Mouse (Mus musculus) MEL (cell line): ENCODE measurements at regions not wholly inside any gene's neighbourhood (a gene's known extent, or its start where the extent isn't known, plus 50 kb on each side); places are given as distances from the start of the nearest gene placed in this dataset.
A peak's percentile ranks its signal among the peaks of the same experiment; 100 is the strongest.

ENCODE experiments used
- DNase-seq: peaks from one replicate; pipeline ENCODE4 v3.0.0; 2011; ENCODE audit warnings: low read depth, low spot score
- H3K27ac ChIP-seq: 2 replicates; pipeline ENCODE4 v1.5.1; 2012; ENCODE audit warnings: low read depth, mild to moderate bottlenecking, control low read depth, low read length, moderate library complexity; ENCODE audit not compliant: control insufficient read depth
- H3K27me3 ChIP-seq, 2 experiments: fragments of 150-350 bp in 1 of 2; sonication (generic) in 1 of 2; 2 replicates each; pipeline ENCODE4 v1.6.1; 2012; ENCODE audit warnings: low read length in 2 of 2, mild to moderate bottlenecking in 2 of 2, improper control_type of control experiment in 1 of 2, moderate library complexity in 1 of 2; ENCODE audit not compliant: insufficient read depth in 2 of 2, control insufficient read depth in 1 of 2
- H3K36me3 ChIP-seq, 2 experiments: 2 replicates each; pipeline ENCODE4 v1.6.1; 2012 to 2014; ENCODE audit warnings: low read length in 2 of 2, improper control_type of control experiment in 1 of 2, inconsistent platforms in 1 of 2, mild to moderate bottlenecking in 1 of 2; ENCODE audit not compliant: insufficient read depth in 2 of 2, control insufficient read depth in 1 of 2
- H3K4me1 ChIP-seq, 2 experiments: fragments of 150-350 bp in 1 of 2; sonication (generic) in 1 of 2; 2 replicates each; pipeline ENCODE4 v1.6.1; 2012; ENCODE audit warnings: low read length in 2 of 2, improper control_type of control experiment in 1 of 2, mild to moderate bottlenecking in 1 of 2; ENCODE audit not compliant: insufficient read depth in 2 of 2, control insufficient read depth in 1 of 2
- H3K4me3 ChIP-seq, 2 experiments: fragments of 150-350 bp in 1 of 2; sonication (generic) in 1 of 2; 2 replicates each; pipeline ENCODE4 v1.5.1; 2012; ENCODE audit warnings: low read depth in 2 of 2, low read length in 2 of 2, mild to moderate bottlenecking in 2 of 2, moderate library complexity in 2 of 2, control low read depth in 1 of 2, improper control_type of control experiment in 1 of 2; ENCODE audit not compliant: control insufficient read depth in 1 of 2, insufficient read depth in 1 of 2
- H3K79me2 ChIP-seq: 2 replicates; pipeline ENCODE4 v1.6.1; 2012; ENCODE audit warnings: mild to moderate bottlenecking, low read length, moderate library complexity; ENCODE audit not compliant: control insufficient read depth, poor library complexity, insufficient read depth
- H3K9ac ChIP-seq: 2 replicates; pipeline ENCODE4 v1.6.1; 2012; ENCODE audit warnings: low read depth, mild to moderate bottlenecking, control low read depth, low read length, moderate library complexity; ENCODE audit not compliant: control insufficient read depth, poor library complexity, severe bottlenecking
- H3K9me3 ChIP-seq: fragments of 150-350 bp; sonication (generic); replicated peaks from 2 replicates; pipeline ENCODE4 v1.6.1; 2012; ENCODE audit warnings: mild to moderate bottlenecking, low read length, improper control_type of control experiment, moderate library complexity; ENCODE audit not compliant: insufficient read depth
- BHLHE40 ChIP-seq: IDR thresholded peaks from 2 replicates; pipeline ENCODE4 v1.6.1; 2012; ENCODE audit warnings: low read depth, mild to moderate bottlenecking, inconsistent platforms, low read length, improper control_type of control experiment, borderline replicate concordance
- CHD2 ChIP-seq: IDR thresholded peaks from 2 replicates; pipeline ENCODE4 v1.6.1; 2011; ENCODE audit warnings: low read length, improper control_type of control experiment
- ELF1 ChIP-seq: IDR thresholded peaks from 2 replicates; pipeline ENCODE4 v1.6.1; 2014; ENCODE audit warnings: low read depth, mild to moderate bottlenecking, inconsistent platforms, low read length, improper control_type of control experiment, moderate library complexity
- EP300 ChIP-seq, 2 experiments: IDR thresholded peaks; 2 replicates each; pipeline ENCODE4 v1.6.1; 2011; ENCODE audit warnings: improper control_type of control experiment in 2 of 2, low read length in 2 of 2, low read depth in 1 of 2, mild to moderate bottlenecking in 1 of 2
- ETS1 ChIP-seq: IDR thresholded peaks from 2 replicates; pipeline ENCODE4 v1.6.1; 2012; ENCODE audit warnings: low read depth, mild to moderate bottlenecking, inconsistent platforms, low read length, improper control_type of control experiment, moderate library complexity
- GABPA ChIP-seq: IDR thresholded peaks from 2 replicates; pipeline ENCODE4 v1.6.1; 2012; ENCODE audit warnings: low read depth, mild to moderate bottlenecking, inconsistent platforms, low read length, improper control_type of control experiment, moderate library complexity
- GATA1 ChIP-seq: IDR thresholded peaks from 2 replicates; pipeline ENCODE4 v1.6.1; 2011; ENCODE audit warnings: low read depth, low read length, improper control_type of control experiment
- JUND ChIP-seq: IDR thresholded peaks from 2 replicates; pipeline ENCODE4 v1.6.1; 2011; ENCODE audit warnings: low read depth, mild to moderate bottlenecking, improper control_type of control experiment, low read length
- KAT2A ChIP-seq: conservative IDR thresholded peaks from 2 replicates; pipeline ENCODE4 v1.6.1; 2012; ENCODE audit warnings: low read depth, low read length, improper control_type of control experiment, inconsistent platforms
- MAFK ChIP-seq: IDR thresholded peaks from 2 replicates; pipeline ENCODE4 v1.6.1; 2011; ENCODE audit warnings: low read depth, mild to moderate bottlenecking, low read length, improper control_type of control experiment, borderline replicate concordance
- MAZ ChIP-seq: IDR thresholded peaks from 2 replicates; pipeline ENCODE4 v1.6.1; 2012; ENCODE audit warnings: low read depth, mild to moderate bottlenecking, inconsistent platforms, low read length, improper control_type of control experiment
- MEF2A ChIP-seq: IDR thresholded peaks from 2 replicates; pipeline ENCODE4 v1.6.1; 2014; ENCODE audit warnings: low read depth, mild to moderate bottlenecking, inconsistent platforms, low read length, improper control_type of control experiment; ENCODE audit not compliant: poor library complexity, insufficient replicate concordance, severe bottlenecking; ENCODE audit errors: extremely low read depth
- MXI1 ChIP-seq: IDR thresholded peaks from 2 replicates; pipeline ENCODE4 v1.6.1; 2011; ENCODE audit warnings: mild to moderate bottlenecking, low read depth, low read length, improper control_type of control experiment
- MYB ChIP-seq: IDR thresholded peaks from 2 replicates; pipeline ENCODE4 v1.6.1; 2011; ENCODE audit warnings: mild to moderate bottlenecking, low read depth, low read length, improper control_type of control experiment
- MYC ChIP-seq: IDR thresholded peaks from 2 replicates; pipeline ENCODE4 v1.6.1; 2011; ENCODE audit warnings: low read depth, mild to moderate bottlenecking, low read length, improper control_type of control experiment, moderate library complexity
- NELFE ChIP-seq: IDR thresholded peaks from 2 replicates; pipeline ENCODE4 v1.6.1; 2011; ENCODE audit warnings: low read depth, low read length, improper control_type of control experiment
- NRF1 ChIP-seq: IDR thresholded peaks from 2 replicates; pipeline ENCODE4 v1.6.1; 2014; ENCODE audit warnings: low read depth, mild to moderate bottlenecking, inconsistent platforms, low read length, improper control_type of control experiment, moderate library complexity; ENCODE audit not compliant: poor library complexity, insufficient read depth, severe bottlenecking
- POLR2A ChIP-seq, 2 experiments: IDR thresholded peaks; 2 replicates each; pipeline ENCODE4 v1.6.1; 2011 to 2012; ENCODE audit warnings: low read length in 2 of 2, mild to moderate bottlenecking in 2 of 2, control low read depth in 1 of 2, improper control_type of control experiment in 1 of 2, low read depth in 1 of 2, moderate library complexity in 1 of 2; ENCODE audit not compliant: control insufficient read depth in 1 of 2, insufficient read depth in 1 of 2, poor library complexity in 1 of 2
- POLR2AphosphoS2 ChIP-seq: IDR thresholded peaks from 2 replicates; pipeline ENCODE4 v1.6.1; 2011; ENCODE audit warnings: low read length, improper control_type of control experiment
- POLR2AphosphoS5 ChIP-seq: IDR thresholded peaks from 2 replicates; pipeline ENCODE4 v1.6.1; 2012; ENCODE audit warnings: low read depth, borderline replicate concordance, mild to moderate bottlenecking, inconsistent platforms, low read length, moderate library complexity, mixed read lengths
- RAD21 ChIP-seq: IDR thresholded peaks from 2 replicates; pipeline ENCODE4 v1.6.1; 2011; ENCODE audit warnings: mild to moderate bottlenecking, low read depth, low read length, improper control_type of control experiment
- SMC3 ChIP-seq: IDR thresholded peaks from 2 replicates; pipeline ENCODE4 v1.6.1; 2011; ENCODE audit warnings: low read depth, low read length, improper control_type of control experiment
- TAL1 ChIP-seq: IDR thresholded peaks from 2 replicates; pipeline ENCODE4 v1.6.1; 2012; ENCODE audit warnings: mild to moderate bottlenecking, inconsistent platforms, low read length, moderate library complexity, mixed read lengths
- TBP ChIP-seq: IDR thresholded peaks from 2 replicates; pipeline ENCODE4 v1.8.0; 2011; ENCODE audit warnings: low read depth, low read length, improper control_type of control experiment
- TCF12 ChIP-seq: IDR thresholded peaks from 2 replicates; pipeline ENCODE4 v1.6.1; 2014; ENCODE audit warnings: low read depth, mild to moderate bottlenecking, inconsistent platforms, low read length, improper control_type of control experiment, moderate library complexity
- UBTF ChIP-seq: IDR thresholded peaks from 2 replicates; pipeline ENCODE4 v1.6.1; 2012; ENCODE audit warnings: low read depth, mild to moderate bottlenecking, inconsistent platforms, low read length, improper control_type of control experiment, moderate library complexity, borderline replicate concordance; ENCODE audit not compliant: insufficient read depth
- USF1 ChIP-seq: IDR thresholded peaks from 2 replicates; pipeline ENCODE4 v1.6.1; 2014; ENCODE audit warnings: low read depth, mild to moderate bottlenecking, inconsistent platforms, low read length, improper control_type of control experiment, moderate library complexity
- USF2 ChIP-seq, 2 experiments: IDR thresholded peaks; 2 replicates each; pipeline ENCODE4 v1.6.1; 2011 to 2012; ENCODE audit warnings: improper control_type of control experiment in 2 of 2, low read length in 2 of 2, borderline replicate concordance in 1 of 2, inconsistent platforms in 1 of 2, low read depth in 1 of 2, mild to moderate bottlenecking in 1 of 2; ENCODE audit not compliant: insufficient read depth in 1 of 2
- ZC3H11A ChIP-seq: IDR thresholded peaks from 2 replicates; pipeline ENCODE4 v1.6.1; 2012; ENCODE audit warnings: low read depth, mild to moderate bottlenecking, inconsistent platforms, low read length, improper control_type of control experiment
- ZKSCAN1 ChIP-seq: IDR thresholded peaks from 2 replicates; pipeline ENCODE4 v1.6.1; 2012; ENCODE audit warnings: low read depth, mild to moderate bottlenecking, inconsistent platforms, low read length, improper control_type of control experiment, moderate library complexity
- ZMIZ1 ChIP-seq: IDR thresholded peaks from 2 replicates; pipeline ENCODE4 v1.6.1; 2012; ENCODE audit warnings: low read depth, mild to moderate bottlenecking, inconsistent platforms, low read length, improper control_type of control experiment, moderate library complexity
- ZNF384 ChIP-seq: IDR thresholded peaks from 2 replicates; pipeline ENCODE4 v1.6.1; 2012; ENCODE audit warnings: low read depth, mild to moderate bottlenecking, inconsistent platforms, low read length, improper control_type of control experiment

GRCm38 (mm10) chr2:56109975-56110374, 674.2 kb downstream of the Kcnj3 start:
- Histone ChIP-seq H3K4me3 (no peak overlapping the region), H3K27ac (no peak overlapping the region), H3K36me3 (no peaks in the 10 kb centered on the region), H3K9ac (no peak overlapping the region), H3K4me1 (no peaks in the 10 kb centered on the region), H3K9me3 (no peaks in the 10 kb centered on the region), H3K27me3 (no peaks in the 10 kb centered on the region), H3K79me2 (no peaks in the 10 kb centered on the region)
- DNase-seq, result no peak
- TF ChIP-seq TCF12, result no peak
- TF ChIP-seq MAFK, result no peak
- TF ChIP-seq MYC, result no peak
- TF ChIP-seq POLR2AphosphoS5, result no peak
- no peak for TF ChIP-seq BHLHE40
- TF ChIP-seq CHD2, result no peak
- no peak for TF ChIP-seq TAL1

- peak; percentile 66 for DNase-seq
- Histone ChIP-seq H3K36me3 (no peaks in the 10 kb centered on the region), H3K27ac (no peak overlapping the region), H3K9ac (no peak overlapping the region), H3K9me3 (no peaks in the 10 kb centered on the region), H3K27me3 (no peaks in the 10 kb centered on the region), H3K79me2 (no peaks in the 10 kb centered on the region), H3K4me1 (no peaks in the 10 kb centered on the region), H3K4me3 (peak overlapping the region in 1 of 2 experiments; percentile 47; a peak in 1 of 4 replicates)
- TF ChIP-seq MYB (no peak), TAL1 (no peak), NRF1 (no peak), ZNF384 (no peak), MAZ (no peak), MAFK (no peak), ZC3H11A (peak; percentile 73), RAD21 (peak; percentile 95), SMC3 (peak; percentile 81), UBTF (no peak), TCF12 (no peak), ZMIZ1 (no peak), MXI1 (no peak), MEF2A (no peak), GABPA (no peak), POLR2AphosphoS2 (no peak), TBP (no peak), CHD2 (no peak), USF2 (IDR thresholded peaks at IDR 0.05; ENCODE audit: borderline replicate concordance in 1 of 2, insufficient read depth in 1 of 2, low read depth in 1 of 2, low read length in 2 of 2) (no peak), GATA1 (no peak), JUND (no peak), ZKSCAN1 (no peak), ELF1 (no peak), EP300 (IDR thresholded peaks at IDR 0.05; ENCODE audit: low read depth in 1 of 2, low read length in 2 of 2) (no peak), POLR2AphosphoS5 (no peak), ETS1 (no peak), MYC (no peak), NELFE (no peak), USF1 (no peak), POLR2A (IDR thresholded peaks at IDR 0.05; ENCODE audit: control insufficient read depth in 1 of 2, insufficient read depth in 1 of 2, low read depth in 1 of 2, low read length in 2 of 2, poor library complexity in 1 of 2) (no peak), KAT2A (no peak)
These were observed 678.7 kb downstream of the Kcnj3 start for GRCm38 (mm10) chr2:56114469-56114868.
